Mouse (Mus musculus) kidney, adult 2 months (tissue): ENCODE data around the gene Pink1. TPM values are rescaled to one million over a fixed set of nuclear protein-coding genes. Genes with fewer than 3 reads are reported as not detected.

ENCODE experiments used
- DNase-seq: peaks from one replicate; pipeline ENCODE4 v3.0.0; 2021
- H3K27ac ChIP-seq: fragments of 200-500 bp; 2 replicates; pipeline ENCODE4 v1.5.1; 2012; ENCODE audit warnings: low read depth, low read length, control low read depth, inconsistent platforms; ENCODE audit not compliant: insufficient read depth
- H3K27me3 ChIP-seq: fragments of 200-500 bp; replicated peaks from 2 replicates; pipeline ENCODE4 v1.6.1; 2012; ENCODE audit warnings: mild to moderate bottlenecking, moderate library complexity, low read length, inconsistent platforms; ENCODE audit not compliant: control insufficient read depth, insufficient read depth
- H3K36me3 ChIP-seq: fragments of 200-500 bp; 2 replicates; pipeline ENCODE4 v1.6.1; 2012; ENCODE audit warnings: mild to moderate bottlenecking, moderate library complexity, low read length, inconsistent platforms; ENCODE audit not compliant: control insufficient read depth, insufficient read depth
- H3K4me1 ChIP-seq: fragments of 200-500 bp; 2 replicates; pipeline ENCODE4 v1.6.1; 2011; ENCODE audit warnings: low read length; ENCODE audit not compliant: control insufficient read depth, insufficient read depth
- H3K4me3 ChIP-seq: fragments of 200-500 bp; 2 replicates; pipeline ENCODE4 v1.5.1; 2011; ENCODE audit warnings: mild to moderate bottlenecking, low read depth, low read length, control low read depth; ENCODE audit not compliant: insufficient read depth
- CTCF ChIP-seq: fragments of 200-500 bp; conservative IDR thresholded peaks from 2 replicates; pipeline ENCODE4 v1.5.1; 2011; ENCODE audit warnings: low read depth, mild to moderate bottlenecking, control low read depth, low read length, moderate library complexity, mixed read lengths; ENCODE audit not compliant: insufficient read depth, insufficient read length
- POLR2A ChIP-seq: fragments of 200-500 bp; IDR thresholded peaks from one replicate; pipeline ENCODE4 v1.6.1; 2011; ENCODE audit warnings: low read depth, low read length, control low read depth
- WGBS: fragments of 180-500 bp; shearing (Covaris S2); methylation state at CpG from one replicate; pipeline ENCODE4 v1.1.7; 2018; 5-methylcytosine and 5-hydroxymethylcytosine counted together
- polyA plus RNA-seq: library from polyadenylated mRNA; depleted of rRNA; stranded (reverse); fragments of >200 nt; gene quantifications from 2 replicates; pipeline ENCODE4 v1.2.3, GENCODE M21; 2012

Gene Pink1
- polyA plus RNA-seq, 1 experiment, result 226 TPM

DNA sequence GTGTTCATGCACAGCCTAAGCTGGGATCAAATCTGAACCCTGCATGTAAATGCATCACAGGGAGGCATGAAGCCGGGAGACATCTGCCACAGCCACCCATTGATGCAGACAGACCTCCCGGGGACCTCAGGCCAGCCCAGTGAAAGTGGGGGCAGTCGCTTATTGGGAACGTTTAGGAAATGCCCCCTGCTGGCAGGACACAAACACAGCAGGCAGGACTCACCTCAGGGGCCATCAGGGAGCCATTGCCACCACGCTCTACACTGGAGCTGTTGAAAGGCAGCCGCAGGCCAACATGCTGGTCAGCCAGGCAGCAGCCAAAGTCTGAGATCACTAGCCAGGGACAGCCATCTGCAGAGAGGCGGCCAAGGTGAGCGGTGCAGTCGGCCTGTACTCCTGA is 10.3 kb downstream of the Pink1 start:
- DNase-seq, result no peak
- H3K4me3 ChIP-seq, result no peak overlapping the region
- no peaks in the 10 kb centered on the region for H3K27me3 ChIP-seq
- no peak overlapping the region for H3K27ac ChIP-seq
- WGBS, result 70% methylated on average over 9 of the region's 9 CpGs
- H3K36me3 ChIP-seq, result no peaks in the 10 kb centered on the region; the same call in 1 of the 2 replicates
- no peaks in the 10 kb centered on the region for H3K4me1 ChIP-seq
- TF ChIP-seq POLR2A (no peak), CTCF (peak; percentile 49)

DNA sequence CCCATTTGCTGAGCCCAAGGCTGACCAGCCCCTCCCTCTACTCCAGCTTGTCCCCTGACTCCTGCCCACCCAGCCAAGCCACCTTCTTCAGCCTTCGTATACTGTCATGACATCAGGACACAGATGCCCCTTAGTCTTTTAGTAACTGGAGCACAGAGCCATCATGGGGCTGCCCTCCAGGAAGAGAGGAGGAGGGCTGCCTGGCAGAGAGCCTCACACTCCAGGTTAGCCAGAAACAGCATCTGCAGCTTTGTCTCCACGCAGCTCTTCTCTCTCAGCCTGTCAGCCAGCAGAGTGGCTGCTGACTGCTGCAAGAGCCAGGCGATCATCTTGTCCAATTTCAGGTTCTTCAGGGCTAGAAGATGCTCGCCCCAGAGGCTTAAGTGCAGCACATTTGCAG is 12.3 kb downstream of the Pink1 start:
- DNase-seq, result no peak
- Histone ChIP-seq H3K36me3 (no peaks in the 10 kb centered on the region; the same call in 1 of the 2 replicates), H3K4me3 (no peak overlapping the region), H3K4me1 (no peaks in the 10 kb centered on the region), H3K27ac (no peak overlapping the region), H3K27me3 (no peaks in the 10 kb centered on the region)
- WGBS, result 93% methylated on average over 4 of the region's 4 CpGs
- TF ChIP-seq CTCF, result no peak
- TF ChIP-seq POLR2A, result no peak

DNA sequence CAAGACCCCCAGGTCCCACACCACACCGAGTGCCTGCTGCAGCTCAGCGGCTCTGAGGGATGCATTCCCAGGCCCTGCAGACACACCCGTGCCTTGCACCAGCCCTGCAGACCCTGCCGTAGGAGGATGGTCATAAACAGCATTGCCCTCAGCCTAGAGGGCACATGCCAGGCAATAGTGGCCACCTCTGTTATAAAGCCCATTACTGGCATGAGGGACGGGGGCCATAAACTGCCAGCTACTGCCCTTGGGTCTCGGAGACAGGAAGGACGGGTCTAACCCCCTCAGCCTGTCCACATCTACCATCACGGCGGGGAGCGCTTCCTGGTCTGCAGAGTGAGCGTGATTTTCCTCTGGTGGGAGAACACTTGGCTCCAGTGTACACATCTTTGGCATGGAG is 13.1 kb downstream of the Pink1 start:
- Histone ChIP-seq H3K27me3 (no peaks in the 10 kb centered on the region), H3K36me3 (no peaks in the 10 kb centered on the region; the same call in 1 of the 2 replicates), H3K4me3 (no peak overlapping the region), H3K27ac (no peak overlapping the region), H3K4me1 (no peaks in the 10 kb centered on the region)
- TF ChIP-seq POLR2A (no peak), CTCF (no peak)
- WGBS, result 81% methylated on average over 11 of the region's 11 CpGs
- DNase-seq, result no peak

DNA sequence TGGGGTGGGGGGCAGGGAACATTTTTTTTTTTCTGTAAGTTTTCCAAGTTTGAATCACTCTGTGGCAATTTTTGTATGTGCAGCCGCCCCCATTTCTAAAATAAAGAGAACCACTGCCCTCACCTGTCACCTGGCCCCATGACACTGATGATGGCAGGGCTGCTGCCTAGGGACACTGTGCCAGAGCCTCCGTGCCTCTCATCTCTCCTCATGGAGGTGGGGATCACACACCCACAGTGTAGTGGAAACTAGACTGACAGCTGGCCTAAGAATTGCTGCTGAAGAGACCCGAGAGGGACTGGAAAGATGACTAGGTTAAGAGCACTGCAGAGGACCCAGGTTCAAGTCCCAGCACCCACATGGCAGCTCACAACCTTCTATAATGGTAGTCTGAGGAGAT is 14.0 kb downstream of the Pink1 start:
- Histone ChIP-seq H3K27me3 (no peaks in the 10 kb centered on the region), H3K36me3 (no peaks in the 10 kb centered on the region; the same call in 1 of the 2 replicates), H3K4me3 (no peak overlapping the region), H3K4me1 (no peaks in the 10 kb centered on the region), H3K27ac (no peak overlapping the region)
- WGBS, result 86% methylated on average over 3 of the region's 3 CpGs
- DNase-seq, result no peak
- TF ChIP-seq POLR2A (no peak), CTCF (no peak)

DNA sequence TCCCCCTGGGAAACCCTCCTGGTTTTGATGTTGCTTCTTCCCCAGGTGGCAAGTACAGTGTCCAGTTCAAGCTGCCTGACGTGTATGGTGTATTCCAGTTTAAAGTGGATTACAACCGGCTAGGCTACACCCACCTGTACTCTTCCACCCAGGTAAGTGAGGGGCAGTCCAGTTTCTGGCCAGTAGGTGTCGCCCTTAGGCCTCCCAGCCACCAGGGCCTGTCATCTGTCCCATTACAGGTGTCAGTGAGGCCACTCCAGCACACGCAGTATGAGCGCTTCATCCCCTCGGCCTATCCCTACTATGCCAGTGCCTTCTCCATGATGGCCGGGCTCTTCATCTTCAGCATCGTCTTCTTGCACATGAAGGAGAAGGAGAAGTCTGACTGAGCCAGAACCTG is 14.5 kb downstream of the Pink1 start:
- H3K36me3 ChIP-seq, result no peaks in the 10 kb centered on the region; the same call in 1 of the 2 replicates
- DNase-seq, result peak; percentile 75
- H3K27ac ChIP-seq, result no peak overlapping the region
- no peaks in the 10 kb centered on the region for H3K27me3 ChIP-seq
- no peaks in the 10 kb centered on the region for H3K4me1 ChIP-seq
- TF ChIP-seq CTCF, result peak; percentile 92
- no peak for TF ChIP-seq POLR2A
- 49% methylated on average over 8 of the region's 8 CpGs for WGBS
- no peak overlapping the region for H3K4me3 ChIP-seq

DNA sequence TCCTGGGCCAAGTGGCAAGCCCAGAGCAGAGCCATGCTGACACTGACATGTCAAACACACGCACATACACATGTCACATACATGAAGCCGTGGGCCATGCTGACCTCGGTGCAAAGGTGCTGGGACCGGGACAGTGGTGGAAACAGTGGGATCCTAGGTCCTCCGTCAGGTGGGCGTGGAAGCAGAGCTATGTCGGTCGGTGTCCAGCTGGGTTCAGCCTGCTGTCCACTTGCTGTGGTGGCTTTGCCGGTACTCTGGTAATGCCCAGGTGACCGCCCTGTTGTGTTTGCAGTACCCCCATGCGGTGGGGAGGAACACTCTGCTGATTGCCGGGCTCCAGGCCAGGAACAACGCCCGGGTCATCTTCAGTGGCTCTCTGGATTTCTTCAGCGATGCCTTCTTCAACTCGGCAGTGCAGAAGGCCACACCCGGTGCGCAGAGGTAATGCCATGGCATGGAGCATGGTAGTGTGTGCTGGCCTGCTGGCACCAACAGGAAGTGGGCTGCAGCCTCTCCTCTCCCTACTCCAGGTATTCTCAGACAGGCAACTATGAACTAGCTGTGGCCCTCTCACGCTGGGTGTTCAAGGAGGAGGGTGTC is 15.7 kb downstream of the Pink1 start:
- H3K4me1 ChIP-seq, result peaks cover 4% of the 10 kb centered on the region
- 87% methylated on average over 19 of the region's 19 CpGs for WGBS
- DNase-seq, result no peak
- H3K36me3 ChIP-seq, result no peaks in the 10 kb centered on the region; the same call in 1 of the 2 replicates
- no peak overlapping the region for H3K27ac ChIP-seq
- no peak overlapping the region for H3K4me3 ChIP-seq
- no peak for TF ChIP-seq POLR2A
- TF ChIP-seq CTCF, result no peak
- no peaks in the 10 kb centered on the region for H3K27me3 ChIP-seq

DNA sequence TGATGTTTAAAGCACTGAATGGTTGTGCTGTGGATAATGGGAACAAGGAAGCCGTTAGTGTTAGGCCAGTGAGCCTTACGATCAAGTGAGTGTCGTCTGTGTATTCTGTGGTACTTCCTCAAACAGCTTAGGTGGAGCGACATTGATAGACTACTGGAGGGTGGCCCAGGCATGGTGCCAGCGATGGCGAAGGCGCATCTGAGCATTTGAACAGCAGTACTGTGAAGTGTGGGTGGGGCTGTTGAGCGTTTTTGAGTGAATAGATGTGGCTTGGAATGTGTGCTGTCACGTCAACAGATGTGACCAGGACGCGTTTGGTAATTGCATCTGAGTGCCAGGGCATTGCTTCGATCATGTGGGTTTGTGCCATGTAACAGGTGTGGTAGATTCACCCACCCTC is 18.4 kb downstream of the Pink1 start:
- TF ChIP-seq POLR2A (no peak), CTCF (no peak)
- Histone ChIP-seq H3K27me3 (no peaks in the 10 kb centered on the region), H3K4me3 (no peak overlapping the region), H3K27ac (no peak overlapping the region), H3K4me1 (peaks cover 4% of the 10 kb centered on the region), H3K36me3 (no peaks in the 10 kb centered on the region)
- DNase-seq, result no peak
- WGBS, result 87% methylated on average over 12 of the region's 12 CpGs

DNA sequence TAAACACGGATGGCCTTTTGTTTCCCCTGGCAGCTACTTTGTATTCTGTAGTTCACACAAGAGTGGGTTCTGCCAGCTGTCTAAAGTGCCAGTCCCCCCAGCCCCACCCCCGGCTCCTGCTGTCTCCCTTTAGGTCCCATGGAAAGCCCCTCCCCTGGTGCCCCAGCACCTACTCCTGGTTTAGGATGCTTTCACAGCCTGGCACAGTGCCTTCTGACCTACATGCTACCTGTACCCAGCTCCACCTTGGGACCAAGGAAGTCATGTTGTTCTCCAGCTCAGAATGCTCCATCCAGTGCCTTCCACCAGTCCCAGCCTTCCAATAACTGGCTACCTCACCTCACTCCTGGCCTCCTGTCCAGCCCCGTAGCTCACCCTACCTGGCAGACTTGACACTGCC is 19.1 kb downstream of the Pink1 start:
- Histone ChIP-seq H3K4me3 (no peak overlapping the region), H3K36me3 (no peaks in the 10 kb centered on the region), H3K27ac (no peak overlapping the region), H3K4me1 (peaks cover 4% of the 10 kb centered on the region), H3K27me3 (no peaks in the 10 kb centered on the region)
- DNase-seq, result no peak
- 80% methylated on average over 3 of the region's 3 CpGs for WGBS
- TF ChIP-seq POLR2A (no peak), CTCF (no peak)
